Mouse (Mus musculus): ENCODE measurements around the gene Ssu2. TPM values are rescaled to one million over a fixed set of nuclear protein-coding genes. Genes with fewer than 3 reads are reported as not detected.

Gene Ssu2
- total and polyA plus RNA-seq, 3 experiments = not detected

DNA sequence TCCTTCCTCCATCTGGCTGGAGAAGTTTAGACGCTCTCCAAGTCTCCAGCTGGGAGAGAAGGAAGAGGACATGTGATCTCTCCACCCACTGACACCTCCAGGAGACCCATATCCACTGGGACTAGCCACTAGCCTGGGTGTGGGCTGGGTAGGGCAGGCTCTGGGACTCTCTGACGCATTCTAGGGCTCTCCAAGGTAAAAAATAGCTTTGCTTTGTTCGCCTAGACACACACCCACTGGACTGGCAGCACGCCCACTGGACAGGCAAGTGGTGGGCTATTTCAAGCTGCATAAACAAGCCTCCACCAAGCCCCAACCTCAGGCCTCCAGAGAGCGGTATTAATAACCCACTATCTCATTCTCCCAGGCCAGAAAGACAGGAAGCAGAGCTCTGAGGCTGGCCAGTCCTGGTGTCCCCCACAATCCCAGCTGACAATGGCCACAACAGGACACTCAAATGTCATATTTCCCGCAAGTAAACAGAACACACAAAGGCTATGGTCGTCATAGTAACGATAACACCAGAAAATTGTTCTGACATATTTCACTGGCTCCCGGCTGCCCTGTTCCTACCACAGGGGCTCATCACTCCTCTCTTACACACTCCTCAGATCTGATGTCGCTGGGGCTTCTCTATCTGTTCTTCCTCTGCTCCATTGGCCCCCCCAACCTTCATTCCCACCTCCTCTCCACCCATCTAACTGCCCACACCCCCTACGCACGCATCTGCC lies 14.3 kb upstream of the Ssu2 start:
- no peaks in the 10 kb centered on the region for H3K36me3 ChIP-seq (replicated peaks)
- ATAC-seq (ENCODE audit: extremely low read depth, insufficient number of reproducible peaks, low FRiP score, poor library complexity, severe bottlenecking) (no peak), DNase-seq (ENCODE audit: low spot score) (no peak)
- no peaks in the 10 kb centered on the region for H3K27me3 ChIP-seq (ENCODE audit: insufficient read depth, low read length)
- no peak for TF ChIP-seq CTCF (IDR thresholded peaks at IDR 0.05; ENCODE audit: low read depth, low read length)
- no peak for TF ChIP-seq GATA1 (IDR thresholded peaks at IDR 0.05; ENCODE audit: borderline replicate concordance, low read length)
- TF ChIP-seq TAL1 (conservative IDR thresholded peaks at IDR 0.05; ENCODE audit: low read depth, low read length) = no peak
- TF ChIP-seq GATA2 (IDR thresholded peaks at IDR 0.05; ENCODE audit: borderline replicate concordance, low read depth, low read length) = no peak
- TF ChIP-seq POLR2AphosphoS5 (IDR thresholded peaks at IDR 0.05; ENCODE audit: insufficient replicate concordance, low read depth, low read length) = no peak
- peaks cover 61% of the 10 kb centered on the region for H3K9me3 ChIP-seq (replicated peaks)
- H3K4me1 ChIP-seq (ENCODE audit: insufficient read depth, low read depth, low read length) = no peaks in the 10 kb centered on the region
- H3K4me3 ChIP-seq (ENCODE audit: low read depth, low read length) = no peak overlapping the region

GRCm38 (mm10) chr6:112397351-112397750 lies 9.5 kb upstream of the Ssu2 start:
- Histone ChIP-seq H3K36me3 (replicated peaks) (no peaks in the 10 kb centered on the region), H3K9me3 (replicated peaks) (peaks cover 67% of the 10 kb centered on the region), H3K4me3 (ENCODE audit: low read depth, low read length) (no peak overlapping the region), H3K27me3 (ENCODE audit: insufficient read depth, low read length) (no peaks in the 10 kb centered on the region), H3K4me1 (ENCODE audit: insufficient read depth, low read depth, low read length) (no peaks in the 10 kb centered on the region)
- DNase-seq (ENCODE audit: low spot score) = no peak
- ATAC-seq (ENCODE audit: extremely low read depth, insufficient number of reproducible peaks, low FRiP score, poor library complexity, severe bottlenecking) = no peak
- TF ChIP-seq POLR2AphosphoS5 (IDR thresholded peaks at IDR 0.05; ENCODE audit: insufficient replicate concordance, low read depth, low read length) (no peak), TAL1 (conservative IDR thresholded peaks at IDR 0.05; ENCODE audit: low read depth, low read length) (no peak), GATA2 (IDR thresholded peaks at IDR 0.05; ENCODE audit: borderline replicate concordance, low read depth, low read length) (no peak), CTCF (IDR thresholded peaks at IDR 0.05; ENCODE audit: low read depth, low read length) (no peak), GATA1 (IDR thresholded peaks at IDR 0.05; ENCODE audit: borderline replicate concordance, low read length) (no peak)

DNA sequence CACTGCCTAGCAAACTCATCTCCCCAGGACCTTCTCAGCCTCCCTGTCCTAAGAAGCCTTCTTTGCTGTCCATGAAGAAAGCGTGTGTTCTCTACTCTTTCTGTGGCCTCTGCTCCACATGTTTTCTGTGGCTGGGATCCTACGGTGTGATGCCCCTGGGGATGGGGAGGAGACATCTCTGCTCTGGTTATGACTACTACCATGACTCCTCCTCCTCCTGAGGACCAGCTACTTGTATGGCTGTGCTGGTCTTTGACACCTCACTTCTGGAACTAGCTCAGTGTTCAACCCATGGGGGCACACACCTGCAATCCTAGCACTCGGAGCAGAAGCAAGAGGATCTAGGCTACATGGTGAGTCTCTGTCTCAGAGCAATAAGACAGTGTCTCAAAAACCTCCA lies 8.5 kb upstream of the Ssu2 start:
- H3K36me3 ChIP-seq (replicated peaks) = no peaks in the 10 kb centered on the region
- DNase-seq (ENCODE audit: low spot score) = no peak
- peaks cover 62% of the 10 kb centered on the region for H3K9me3 ChIP-seq (replicated peaks)
- ATAC-seq (ENCODE audit: extremely low read depth, insufficient number of reproducible peaks, low FRiP score, poor library complexity, severe bottlenecking) = no peak
- H3K27me3 ChIP-seq (ENCODE audit: insufficient read depth, low read length) = no peaks in the 10 kb centered on the region
- no peak overlapping the region for H3K4me3 ChIP-seq (ENCODE audit: low read depth, low read length)
- TF ChIP-seq GATA1 (IDR thresholded peaks at IDR 0.05; ENCODE audit: borderline replicate concordance, low read length) (no peak), GATA2 (IDR thresholded peaks at IDR 0.05; ENCODE audit: borderline replicate concordance, low read depth, low read length) (no peak), CTCF (IDR thresholded peaks at IDR 0.05; ENCODE audit: low read depth, low read length) (no peak), TAL1 (conservative IDR thresholded peaks at IDR 0.05; ENCODE audit: low read depth, low read length) (no peak), POLR2AphosphoS5 (IDR thresholded peaks at IDR 0.05; ENCODE audit: insufficient replicate concordance, low read depth, low read length) (no peak)
- H3K4me1 ChIP-seq (ENCODE audit: insufficient read depth, low read depth, low read length) = no peaks in the 10 kb centered on the region

DNA sequence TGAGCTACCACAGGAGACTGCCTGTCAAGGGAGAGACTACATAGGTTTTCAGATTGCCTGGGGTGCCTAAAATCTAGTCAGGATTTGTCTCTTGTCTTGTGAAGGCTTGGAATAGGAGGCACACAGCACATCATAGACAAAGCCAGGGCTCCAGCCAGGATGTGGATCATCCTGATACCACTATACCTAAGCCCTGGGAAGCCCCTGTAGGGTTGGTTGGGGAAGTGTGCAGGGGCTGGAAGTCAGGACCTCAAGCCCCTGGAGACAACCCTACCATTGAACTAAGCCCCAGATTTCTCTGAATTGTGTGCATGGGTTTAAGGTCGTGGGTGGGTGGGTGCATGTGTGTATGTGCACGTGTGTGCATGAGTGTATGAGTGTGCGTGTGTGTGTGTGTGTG lies 562 bp upstream of the Ssu2 start:
- DNase-seq (ENCODE audit: low spot score) (no peak), ATAC-seq (ENCODE audit: extremely low read depth, insufficient number of reproducible peaks, low FRiP score, poor library complexity, severe bottlenecking) (no peak)
- no peak overlapping the region for H3K4me3 ChIP-seq (ENCODE audit: low read depth, low read length)
- H3K36me3 ChIP-seq (replicated peaks) = no peaks in the 10 kb centered on the region
- peaks cover 82% of the 10 kb centered on the region for H3K9me3 ChIP-seq (replicated peaks)
- H3K27me3 ChIP-seq (ENCODE audit: insufficient read depth, low read length) = no peaks in the 10 kb centered on the region
- TF ChIP-seq TAL1 (conservative IDR thresholded peaks at IDR 0.05; ENCODE audit: low read depth, low read length) = no peak
- no peak for TF ChIP-seq GATA1 (IDR thresholded peaks at IDR 0.05; ENCODE audit: borderline replicate concordance, low read length)
- TF ChIP-seq POLR2AphosphoS5 (IDR thresholded peaks at IDR 0.05; ENCODE audit: insufficient replicate concordance, low read depth, low read length) = no peak
- TF ChIP-seq GATA2 (IDR thresholded peaks at IDR 0.05; ENCODE audit: borderline replicate concordance, low read depth, low read length) = no peak
- no peak for TF ChIP-seq CTCF (IDR thresholded peaks at IDR 0.05; ENCODE audit: low read depth, low read length)
- no peaks in the 10 kb centered on the region for H3K4me1 ChIP-seq (ENCODE audit: insufficient read depth, low read depth, low read length)

GRCm38 (mm10) chr6:112386260-112386659 lies 1.6 kb downstream of the Ssu2 start:
- no peaks in the 10 kb centered on the region for H3K27me3 ChIP-seq (ENCODE audit: insufficient read depth, low read length)
- no peaks in the 10 kb centered on the region for H3K36me3 ChIP-seq (replicated peaks)
- peaks cover 89% of the 10 kb centered on the region for H3K9me3 ChIP-seq (replicated peaks)
- no peak overlapping the region for H3K4me3 ChIP-seq (ENCODE audit: low read depth, low read length)
- ATAC-seq (ENCODE audit: extremely low read depth, insufficient number of reproducible peaks, low FRiP score, poor library complexity, severe bottlenecking) = no peak
- TF ChIP-seq GATA1 (IDR thresholded peaks at IDR 0.05; ENCODE audit: borderline replicate concordance, low read length) = no peak
- no peak for TF ChIP-seq CTCF (IDR thresholded peaks at IDR 0.05; ENCODE audit: low read depth, low read length)
- TF ChIP-seq TAL1 (conservative IDR thresholded peaks at IDR 0.05; ENCODE audit: low read depth, low read length) = no peak
- no peaks in the 10 kb centered on the region for H3K4me1 ChIP-seq (ENCODE audit: insufficient read depth, low read depth, low read length)
- no peak for DNase-seq (ENCODE audit: low spot score)

DNA sequence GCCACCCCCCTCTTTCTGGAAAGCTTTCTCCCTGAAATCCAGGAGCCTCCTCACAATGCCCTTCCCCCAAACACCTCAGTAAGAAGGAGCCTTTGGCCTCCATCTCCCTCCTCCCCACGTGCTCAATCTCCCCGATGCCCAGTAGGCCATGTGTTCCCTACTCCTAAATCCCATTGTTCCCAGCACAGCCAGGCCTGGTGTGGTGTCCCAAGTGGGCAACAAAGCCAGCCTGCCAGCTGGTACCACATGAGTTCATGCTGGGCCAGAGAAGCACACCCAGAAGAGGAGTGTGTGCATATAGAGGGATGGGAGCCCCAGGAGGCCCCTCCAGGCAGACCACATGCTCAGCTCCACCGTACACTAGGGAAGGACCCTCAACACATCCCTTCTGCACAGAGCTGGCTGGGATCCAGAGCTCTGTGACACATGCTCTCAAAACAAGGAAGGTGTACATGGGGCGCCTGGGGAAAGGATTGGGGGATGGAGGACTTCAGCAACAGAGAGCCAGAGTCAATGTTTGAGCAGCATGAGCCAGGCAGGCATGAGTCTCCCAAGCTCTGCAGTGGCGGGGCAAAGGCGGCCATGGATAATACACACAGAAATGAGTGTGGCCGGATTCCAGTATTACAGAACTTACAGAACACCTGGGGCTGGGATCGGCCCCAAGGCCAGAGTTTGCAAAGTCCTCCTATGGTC lies 4.7 kb downstream of the Ssu2 start:
- peaks cover 86% of the 10 kb centered on the region for H3K9me3 ChIP-seq (replicated peaks)
- TF ChIP-seq GATA2 (IDR thresholded peaks at IDR 0.05; ENCODE audit: borderline replicate concordance, low read depth, low read length) (no peak), GATA1 (IDR thresholded peaks at IDR 0.05; ENCODE audit: borderline replicate concordance, low read length) (no peak), CTCF (IDR thresholded peaks at IDR 0.05; ENCODE audit: low read depth, low read length) (no peak), TAL1 (conservative IDR thresholded peaks at IDR 0.05; ENCODE audit: low read depth, low read length) (no peak), POLR2AphosphoS5 (IDR thresholded peaks at IDR 0.05; ENCODE audit: insufficient replicate concordance, low read depth, low read length) (no peak)
- no peaks in the 10 kb centered on the region for H3K36me3 ChIP-seq (replicated peaks)
- H3K27me3 ChIP-seq (ENCODE audit: insufficient read depth, low read length) = no peaks in the 10 kb centered on the region
- DNase-seq (ENCODE audit: low spot score) (no peak), ATAC-seq (ENCODE audit: extremely low read depth, insufficient number of reproducible peaks, low FRiP score, poor library complexity, severe bottlenecking) (no peak)
- H3K4me3 ChIP-seq (ENCODE audit: low read depth, low read length) = no peak overlapping the region
- no peaks in the 10 kb centered on the region for H3K4me1 ChIP-seq (ENCODE audit: insufficient read depth, low read depth, low read length)

Data from G1E (cell line).